Mouse (Mus musculus) midbrain, embryonic 14.5 days (tissue): ENCODE data around the gene Cpt1c. TPM values are rescaled to one million over a fixed set of nuclear protein-coding genes. Genes with fewer than 3 reads are reported as not detected.
A peak's percentile ranks its signal among the peaks of the same experiment; 100 is the strongest.
"Not testable (repeated sequence)": the region's sequence is repeated elsewhere in the genome, so short reads cannot be mapped to it uniquely, and the experiment has no call there.

ENCODE experiments used
- ATAC-seq: fragments of 200-750 bp; cut with Nextera tagmentation; 2 replicates; pipeline ENCODE4 v1.8.0; 2017; ENCODE audit warnings: moderate number of reproducible peaks, moderate library complexity; ENCODE audit not compliant: low FRiP score, low TSS enrichment
- DNase-seq: peaks from one replicate; pipeline ENCODE4 v3.0.0-alpha.2; 2015
- H3K27ac ChIP-seq: fragments of 300-500 bp; sonication (generic); replicated peaks from 2 replicates; pipeline ENCODE4 v1.5.1; 2014; ENCODE audit warnings: mild to moderate bottlenecking, low read depth, low read length, moderate library complexity
- H3K27me3 ChIP-seq: fragments of 300-500 bp; sonication (generic); 2 replicates; pipeline ENCODE4 v1.6.1; 2014; ENCODE audit warnings: low read length, control low read depth, mixed read lengths; ENCODE audit not compliant: control insufficient read depth, insufficient read depth
- H3K36me3 ChIP-seq: fragments of 300-500 bp; sonication (generic); 2 replicates; pipeline ENCODE4 v1.6.1; 2014; ENCODE audit warnings: low read length, control low read depth; ENCODE audit not compliant: control insufficient read depth, insufficient read depth
- H3K4me1 ChIP-seq: fragments of 300-500 bp; sonication (generic); 2 replicates; pipeline ENCODE4 v1.6.1; 2014; ENCODE audit warnings: mild to moderate bottlenecking, antibody characterized with exemption, low read length, control low read depth; ENCODE audit not compliant: control insufficient read depth, insufficient read depth
- H3K4me2 ChIP-seq: fragments of 300-500 bp; sonication (generic); 2 replicates; pipeline ENCODE4 v1.6.1; 2014; ENCODE audit warnings: mild to moderate bottlenecking, low read length, moderate library complexity
- H3K4me3 ChIP-seq: fragments of 300-500 bp; sonication (generic); replicated peaks from 2 replicates; pipeline ENCODE4 v1.5.1; 2014; ENCODE audit warnings: low read depth, low read length
- H3K9ac ChIP-seq: fragments of 300-500 bp; sonication (generic); replicated peaks from 2 replicates; pipeline ENCODE4 v1.6.1; 2014; ENCODE audit warnings: mild to moderate bottlenecking, low read length, moderate library complexity
- H3K9me3 ChIP-seq: fragments of 300-500 bp; sonication (generic); 2 replicates; pipeline ENCODE4 v1.6.1; 2016; ENCODE audit warnings: low read length, control low read depth, mixed read lengths; ENCODE audit not compliant: control insufficient read depth
- WGBS: fragments of 180-500 bp; shearing (Covaris S2); extraction: QIAGEN DNeasy Blood & Tissue Kit; methylation state at CpG from one replicate; pipeline ENCODE4 v1.1.7; 2014; 5-methylcytosine and 5-hydroxymethylcytosine counted together
- polyA plus RNA-seq: library from polyadenylated mRNA; unstranded; fragments of >200 nt; fragmentation: Nextera tagmentation; extraction: Ambion mirVana; gene quantifications from 2 replicates; pipeline ENCODE4 v1.2.1, GENCODE M21; 2014

Cpt1c gene
- 50.1 and 52.3 TPM in 2 replicates for polyA plus RNA-seq

DNA sequence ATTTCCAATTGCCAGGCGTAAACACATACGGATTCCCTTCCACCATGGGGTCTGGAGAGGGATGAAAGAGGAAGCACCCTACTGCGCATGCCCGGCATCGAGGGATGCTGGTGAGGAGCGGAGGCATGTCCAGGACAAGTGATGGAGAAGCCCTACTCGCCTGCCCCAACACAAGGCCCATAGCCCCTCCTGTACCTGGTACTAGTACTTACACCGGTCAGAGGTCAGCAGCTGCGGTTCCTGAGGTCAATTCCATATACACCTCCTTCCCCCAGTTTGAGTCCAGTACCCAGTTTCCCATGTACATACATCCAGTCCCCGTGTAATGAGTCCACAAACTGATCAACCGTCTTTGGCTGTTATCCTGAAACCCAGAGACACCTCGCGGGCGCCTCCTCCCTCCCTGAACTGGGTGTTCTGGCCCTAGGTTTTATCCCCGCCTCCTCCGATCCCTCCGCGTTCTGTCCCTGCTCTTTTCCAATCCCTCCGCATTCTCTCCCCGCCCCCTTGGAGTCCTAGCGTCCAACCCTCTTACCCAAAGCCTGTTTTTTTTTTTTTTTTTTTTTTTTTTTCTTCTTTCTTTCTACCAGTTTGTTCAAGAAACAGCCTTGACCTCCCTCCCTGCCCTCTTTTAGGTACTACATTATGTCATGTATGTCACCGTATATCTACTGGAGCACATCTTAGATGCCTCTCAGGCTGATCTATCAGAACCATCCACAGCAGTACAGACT is at the start of gene Cpt1c:
Gene Cpt1c (minus strand): TSS at position 469 of the 734 bp plus-strand sequence.
- ATAC-seq (peak; percentile 66), DNase-seq (peak; percentile 94)
- H3K9ac ChIP-seq, result peak within 1 kb of the TSS; percentile 69
- WGBS, result 2% methylated on average over 22 of the region's 22 CpGs
- H3K4me3 ChIP-seq, result peak within 1 kb of the TSS; percentile 56
- H3K4me2 ChIP-seq, result peak within 1 kb of the TSS; percentile 96
- peaks cover 34% of the 10 kb centered on the region for H3K4me1 ChIP-seq
- no peaks in the 10 kb centered on the region for H3K9me3 ChIP-seq
- peak within 1 kb of the TSS; percentile 97 for H3K27ac ChIP-seq
- peaks cover 38% of the 10 kb centered on the region for H3K36me3 ChIP-seq
- no peaks in the 10 kb centered on the region for H3K27me3 ChIP-seq

DNA sequence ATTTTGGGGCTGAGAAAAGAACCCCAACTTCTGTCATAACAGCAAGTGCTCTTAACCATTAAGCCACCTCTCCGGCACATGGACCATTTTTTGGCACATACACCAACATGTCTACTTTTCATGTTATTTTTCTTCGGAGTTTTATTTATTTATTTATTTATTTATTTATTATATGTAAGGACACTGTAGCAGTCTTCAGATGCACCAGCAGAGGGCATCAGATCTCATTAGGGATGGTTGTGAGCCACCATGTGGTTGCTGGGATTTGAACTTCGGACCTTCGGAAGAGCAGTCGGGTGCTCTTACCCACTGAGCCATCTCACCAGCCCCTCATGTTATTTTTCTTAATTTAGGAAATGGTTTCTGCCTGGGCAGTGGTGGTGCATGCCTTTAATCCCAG is 49.1 kb upstream of the Cpt1c start:
- H3K27ac ChIP-seq, H3K4me1 ChIP-seq, H3K4me2 ChIP-seq, ATAC-seq, H3K9ac ChIP-seq, H3K27me3 ChIP-seq, H3K4me3 ChIP-seq, H3K9me3 ChIP-seq: not testable (repeated sequence)
- peaks cover 22% of the 10 kb centered on the region for H3K36me3 ChIP-seq
- WGBS, result 88% methylated on average over 5 of the region's 5 CpGs
- DNase-seq, result peak; percentile 47

DNA sequence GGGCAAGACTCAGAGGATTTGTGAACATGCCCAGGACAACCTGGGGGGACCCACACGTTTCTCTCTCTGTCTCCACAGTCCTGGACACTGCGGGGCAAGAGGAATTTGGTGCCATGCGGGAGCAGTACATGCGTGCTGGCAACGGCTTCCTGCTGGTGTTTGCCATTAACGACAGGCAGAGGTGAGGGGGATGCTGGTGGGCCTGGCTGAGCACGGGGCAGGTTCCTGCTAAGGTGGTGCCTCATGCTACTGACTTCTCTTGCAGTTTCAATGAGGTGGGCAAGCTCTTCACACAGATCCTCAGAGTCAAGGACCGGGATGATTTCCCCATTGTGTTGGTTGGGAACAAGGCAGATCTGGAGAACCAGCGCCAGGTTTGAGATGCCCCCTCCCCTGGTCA is 45.6 kb upstream of the Cpt1c start:
- H3K27ac ChIP-seq, result no peak overlapping the region
- DNase-seq (no peak), ATAC-seq (no peak)
- 81% methylated on average over 9 of the region's 9 CpGs for WGBS
- H3K9me3 ChIP-seq, result no peaks in the 10 kb centered on the region
- no peak overlapping the region for H3K4me3 ChIP-seq
- peaks cover 15% of the 10 kb centered on the region for H3K4me1 ChIP-seq
- H3K4me2 ChIP-seq, result no peak overlapping the region
- H3K9ac ChIP-seq, result no peak overlapping the region
- no peaks in the 10 kb centered on the region for H3K36me3 ChIP-seq
- H3K27me3 ChIP-seq, result no peaks in the 10 kb centered on the region

DNA sequence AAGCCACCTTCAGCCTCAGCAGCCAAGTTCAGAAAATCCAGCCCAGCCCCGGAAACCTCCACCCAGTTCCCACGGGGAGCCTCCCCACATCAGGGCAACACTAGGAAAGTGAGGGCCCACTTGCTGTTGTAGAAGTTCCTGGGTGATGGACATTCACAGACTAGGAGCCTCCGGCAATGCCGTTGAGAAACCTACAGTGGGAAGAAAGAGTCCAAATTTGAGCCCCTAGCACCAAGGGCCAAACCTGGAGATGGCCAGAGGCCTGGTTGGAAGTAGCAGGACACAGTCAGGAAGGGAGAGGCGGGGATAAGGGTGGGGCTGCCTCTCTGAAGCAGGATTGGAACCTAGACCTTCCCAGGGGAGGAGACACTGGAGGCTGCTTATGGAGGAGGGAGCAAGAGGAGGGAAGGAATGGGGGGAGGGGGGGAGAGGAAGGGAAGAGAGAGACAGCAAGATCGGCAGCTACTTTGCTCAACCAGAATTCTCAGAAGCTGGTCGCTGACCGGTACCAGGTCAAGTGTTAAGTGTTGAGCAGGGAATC is 44.5 kb upstream of the Cpt1c start:
- Histone ChIP-seq H3K36me3 (no peaks in the 10 kb centered on the region), H3K9ac (no peak overlapping the region), H3K4me2 (peak overlapping the region; percentile 81; the same call in 1 of the 2 replicates), H3K27me3 (no peaks in the 10 kb centered on the region), H3K27ac (no peak overlapping the region), H3K4me1 (peaks cover 24% of the 10 kb centered on the region), H3K4me3 (no peak overlapping the region), H3K9me3 (no peaks in the 10 kb centered on the region)
- ATAC-seq (no peak), DNase-seq (no peak)
- 46% methylated on average over 8 of the region's 8 CpGs for WGBS

DNA sequence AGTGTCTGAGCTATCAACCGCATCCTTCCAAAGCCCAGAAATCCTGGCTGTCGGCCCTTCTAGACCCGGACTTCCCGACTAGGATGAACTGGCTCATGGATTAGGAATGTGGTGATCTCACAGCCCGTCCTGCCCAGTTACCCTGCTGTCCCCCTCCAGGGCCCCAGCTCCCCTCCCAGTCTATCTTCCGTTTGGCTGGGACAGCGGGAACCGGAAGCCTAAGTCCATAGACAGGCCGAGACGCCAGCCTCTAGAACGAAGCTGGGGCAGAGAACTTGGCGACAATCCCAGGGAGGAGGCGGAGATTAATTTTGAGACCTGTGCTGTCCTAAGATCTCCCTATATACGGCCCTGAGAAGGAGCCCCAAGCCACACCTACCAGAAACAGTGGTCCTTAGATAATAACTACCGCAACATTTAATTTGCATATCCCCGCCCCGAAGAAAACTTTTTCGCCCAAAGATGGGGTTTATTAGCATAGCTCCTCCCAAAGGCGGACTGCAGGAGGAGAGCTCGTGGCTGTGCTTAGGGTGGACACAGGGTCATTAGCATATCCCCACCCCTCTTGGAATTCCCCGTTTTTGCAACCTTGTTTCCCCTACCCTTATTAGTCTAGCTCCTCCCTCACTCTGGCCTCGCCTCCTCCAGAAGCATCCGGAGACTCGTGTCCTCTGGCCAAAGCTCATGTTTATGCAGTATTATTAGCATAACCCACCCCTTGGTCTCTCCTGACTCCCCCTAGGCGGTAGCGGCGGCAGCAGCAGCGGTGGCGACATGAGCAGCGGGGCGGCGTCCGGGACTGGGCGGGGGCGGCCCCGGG is 42.8 kb upstream of the Cpt1c start, which contains the start of gene Rras:
Gene Rras (plus strand): TSS at position 720 of the 820 bp plus-strand sequence.
- H3K9me3 ChIP-seq, result no peaks in the 10 kb centered on the region
- peaks cover 24% of the 10 kb centered on the region for H3K4me1 ChIP-seq
- peak within 1 kb of the TSS; percentile 41 for H3K4me3 ChIP-seq
- DNase-seq (peak; percentile 89), ATAC-seq (peak; percentile 81)
- H3K36me3 ChIP-seq, result peaks cover 5% of the 10 kb centered on the region
- peak within 1 kb of the TSS; percentile 77 for H3K27ac ChIP-seq
- no peaks in the 10 kb centered on the region for H3K27me3 ChIP-seq
- 1% methylated on average over 36 of the region's 36 CpGs for WGBS
- H3K4me2 ChIP-seq, result peak within 1 kb of the TSS; percentile 81
- H3K9ac ChIP-seq, result peak within 1 kb of the TSS; percentile 52

- no peak for ATAC-seq
- WGBS, result 6% methylated on average over 4 of the region's 4 CpGs
These were observed 42.1 kb upstream of the Cpt1c start for GRCm38 (mm10) chr7:45016761-45017160.

GRCm38 (mm10) chr7:45015957-45016612 is 41.4 kb upstream of the Cpt1c start, which contains the start of gene Scaf1:
Gene Scaf1, minus strand, starts transcription at chr7:45016363.
- peaks cover 24% of the 10 kb centered on the region for H3K4me1 ChIP-seq
- no peaks in the 10 kb centered on the region for H3K9me3 ChIP-seq
- H3K4me3 ChIP-seq, result peak within 1 kb of the TSS; percentile 66
- WGBS, result under 1% methylated on average over 69 of the region's 69 CpGs
- H3K36me3 ChIP-seq, result peaks cover 19% of the 10 kb centered on the region
- H3K27ac ChIP-seq, result peak within 1 kb of the TSS; percentile 81
- DNase-seq (peak; percentile 100), ATAC-seq (peak; percentile 96)
- peak within 1 kb of the TSS; percentile 81 for H3K4me2 ChIP-seq
- peak within 1 kb of the TSS; percentile 82 for H3K9ac ChIP-seq
- no peaks in the 10 kb centered on the region for H3K27me3 ChIP-seq

More at GRCm38 (mm10) chr7:45016761-45017160, 42.1 kb upstream of the Cpt1c start:
- no peaks in the 10 kb centered on the region for H3K9me3 ChIP-seq
- peak overlapping the region; percentile 41 for H3K4me3 ChIP-seq
- H3K27ac ChIP-seq, result peak overlapping the region; percentile 77
- H3K9ac ChIP-seq, result peak overlapping the region; percentile 26; the same call in 1 of the 2 replicates
- peak overlapping the region; percentile 81 for H3K4me2 ChIP-seq
- H3K4me1 ChIP-seq, result peaks cover 24% of the 10 kb centered on the region
- no peaks in the 10 kb centered on the region for H3K27me3 ChIP-seq
- peak; percentile 21 for DNase-seq
- peaks cover 12% of the 10 kb centered on the region for H3K36me3 ChIP-seq

DNA sequence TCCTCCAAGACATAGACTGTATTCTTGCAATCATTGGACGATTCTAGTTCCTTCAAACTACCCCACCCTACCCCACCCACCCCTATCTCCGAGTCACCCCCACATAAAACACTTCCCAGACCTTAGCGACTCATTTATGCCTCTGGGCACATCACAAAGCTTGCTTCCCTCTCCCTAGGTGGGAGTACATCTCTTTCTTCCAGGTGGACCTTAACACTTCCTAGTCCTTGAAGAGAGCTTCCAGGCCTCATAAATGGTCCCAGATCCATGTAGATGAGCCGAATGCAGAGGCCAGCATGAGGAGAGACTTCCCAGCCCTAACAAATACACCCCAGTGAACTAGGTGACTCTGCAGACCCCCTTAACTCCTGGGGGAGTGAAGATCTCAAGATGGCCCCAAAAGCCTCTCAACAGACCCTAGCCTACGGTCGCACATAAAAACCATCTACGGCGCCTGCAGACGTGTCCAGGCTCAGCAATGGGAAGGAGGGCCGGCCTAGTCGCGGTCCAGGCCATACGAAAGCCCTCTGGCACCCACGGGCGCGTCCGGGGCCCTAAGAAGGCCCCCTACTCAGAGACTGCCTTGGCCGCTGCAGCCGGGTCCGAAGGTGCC is 40.8 kb upstream of the Cpt1c start:
- Histone ChIP-seq H3K9me3 (no peaks in the 10 kb centered on the region), H3K27ac (peak overlapping the region; percentile 81), H3K27me3 (no peaks in the 10 kb centered on the region), H3K36me3 (peaks cover 23% of the 10 kb centered on the region), H3K9ac (peak overlapping the region; percentile 82), H3K4me1 (peaks cover 24% of the 10 kb centered on the region), H3K4me2 (peak overlapping the region; percentile 81), H3K4me3 (peak overlapping the region; percentile 66)
- 2% methylated on average over 20 of the region's 20 CpGs for WGBS
- no peak for ATAC-seq
- no peak for DNase-seq
